Mouse (Mus musculus) megakaryocyte, embryonic 14.5 days (primary cell): ENCODE measurements at regions not wholly inside any gene's neighbourhood (a gene's known extent, or its start where the extent isn't known, plus 50 kb on each side); places are given as distances from the start of the nearest gene placed in this dataset.

ENCODE experiments used
- FLI1 ChIP-seq: IDR thresholded peaks from 2 replicates; pipeline ENCODE4 v1.6.1; 2012; ENCODE audit warnings: low read length, inconsistent platforms, mixed read lengths
- GATA1 ChIP-seq: IDR thresholded peaks from 3 replicates; pipeline ENCODE4 v1.6.1; 2012; ENCODE audit warnings: mixed read lengths, low read length, inconsistent platforms, borderline replicate concordance

- TF ChIP-seq GATA1, result no peak
- TF ChIP-seq FLI1, result no peak
Measured at GRCm38 (mm10) chr9:67633761-67634441, 74.4 kb upstream of the Tln2 start.
